8 mouse cellular contexts compared by ENCODE assay signal in genomic region chr6:42351776-42352485, GRCm38 (mm10). TPM values are rescaled to one million over a fixed set of nuclear protein-coding genes. Genes with fewer than 3 reads are reported as not detected.
A peak's percentile ranks its signal among the peaks of the same experiment; 100 is the strongest.
DNase-seq lines count a peak whose midpoint lies in the region; ATAC-seq lines count a peak whose summit lies in the region.

No protein-coding gene starts in this region.

- peak overlapping the region; percentile 84 for H3K4me2 ChIP-seq in embryonic facial prominence, embryonic 12.5 days (replicated peaks)
- peak overlapping the region; percentile 93 for H3K4me2 ChIP-seq in intestine, embryonic 16.5 days (ENCODE audit: low read depth, low read length)
- no peak overlapping the region; the same call in 1 of the 2 replicates for H3K4me2 ChIP-seq in forebrain, embryonic 14.5 days (ENCODE audit: low read length)

- no peak for ATAC-seq in embryonic facial prominence, embryonic 12.5 days (ENCODE audit: insufficient number of reproducible peaks, insufficient read depth, low FRiP score, low TSS enrichment)
- ATAC-seq in intestine, embryonic 16.5 days: no peak
- peak; percentile 13; the same call in 1 of the 2 replicates for ATAC-seq in megakaryocyte, adult 5-6 weeks (ENCODE audit: poor library complexity, severe bottlenecking)
- no peak for ATAC-seq in forebrain, embryonic 14.5 days

- no peaks in the 10 kb centered on the region for H3K27me3 ChIP-seq in embryonic facial prominence, embryonic 12.5 days
- H3K27me3 ChIP-seq in intestine, embryonic 16.5 days (replicated peaks; ENCODE audit: control insufficient read depth, insufficient read depth, low read length): no peaks in the 10 kb centered on the region
- H3K27me3 ChIP-seq in forebrain, embryonic 14.5 days (replicated peaks; ENCODE audit: control insufficient read depth, insufficient read depth, low read length): no peaks in the 10 kb centered on the region

- peaks cover 36% of the 10 kb centered on the region for H3K4me1 ChIP-seq in embryonic facial prominence, embryonic 12.5 days
- peaks cover 40% of the 10 kb centered on the region for H3K4me1 ChIP-seq in intestine, embryonic 16.5 days (ENCODE audit: control insufficient read depth, insufficient read depth, low read length)
- peaks cover 20% of the 10 kb centered on the region for H3K4me1 ChIP-seq in forebrain, embryonic 14.5 days (ENCODE audit: control insufficient read depth, insufficient read depth, low read length)

- H3K9me3 ChIP-seq in embryonic facial prominence, embryonic 12.5 days: no peaks in the 10 kb centered on the region
- no peaks in the 10 kb centered on the region for H3K9me3 ChIP-seq in intestine, embryonic 16.5 days (ENCODE audit: control insufficient read depth, low read length)
- no peaks in the 10 kb centered on the region for H3K9me3 ChIP-seq in forebrain, embryonic 14.5 days (replicated peaks; ENCODE audit: control insufficient read depth, low read length)

- peaks cover 41% of the 10 kb centered on the region for H3K36me3 ChIP-seq in embryonic facial prominence, embryonic 12.5 days
- H3K36me3 ChIP-seq in intestine, embryonic 16.5 days (ENCODE audit: control insufficient read depth, insufficient read depth, low read length): peaks cover 6% of the 10 kb centered on the region
- H3K36me3 ChIP-seq in forebrain, embryonic 14.5 days (ENCODE audit: control insufficient read depth, insufficient read depth, low read length): peaks cover 23% of the 10 kb centered on the region

- DNase-seq in heart, adult 18-20 months: peak; percentile 52 to 66
- no peak for DNase-seq in heart, adult 8-10 months (ENCODE audit: low spot score)
- no peak for DNase-seq in left cerebral cortex, postnatal 25 days (ENCODE audit: low spot score in 2 of 2)
- DNase-seq in left cerebral cortex, postnatal 36 days (ENCODE audit: low spot score in 2 of 2): no peak
- no peak for DNase-seq in forebrain, embryonic 14.5 days (ENCODE audit: low spot score)

- H3K9ac ChIP-seq in embryonic facial prominence, embryonic 12.5 days: no peak overlapping the region
- H3K9ac ChIP-seq in intestine, embryonic 16.5 days (ENCODE audit: low read depth, low read length): peak overlapping the region; percentile 91
- H3K9ac ChIP-seq in forebrain, embryonic 14.5 days (ENCODE audit: low read length): no peak overlapping the region

- H3K27ac ChIP-seq in embryonic facial prominence, embryonic 12.5 days: no peak overlapping the region
- H3K27ac ChIP-seq in intestine, embryonic 16.5 days (ENCODE audit: low read length): no peak overlapping the region
- no peak overlapping the region for H3K27ac ChIP-seq in forebrain, embryonic 14.5 days (ENCODE audit: low read depth, low read length)

- peak overlapping the region; percentile 73 for H3K4me3 ChIP-seq in embryonic facial prominence, embryonic 12.5 days
- peak overlapping the region; percentile 76 for H3K4me3 ChIP-seq in intestine, embryonic 16.5 days (ENCODE audit: low read length)
- no peak overlapping the region for H3K4me3 ChIP-seq in forebrain, embryonic 14.5 days (ENCODE audit: low read depth, low read length)

- intact Hi-C loops in left cerebral cortex, postnatal 25 days (cut with DNase I): no loop called here
- intact Hi-C loops in left cerebral cortex, postnatal 36 days (cut with DNase I): no loop called here

- WGBS in embryonic facial prominence, embryonic 12.5 days: 79% methylated on average over 7 of the region's 7 CpGs
- 65% methylated on average over 7 of the region's 7 CpGs for WGBS in intestine, embryonic 16.5 days
- WGBS in forebrain, embryonic 14.5 days: 86% methylated on average over 7 of the region's 7 CpGs

RNA-seq across cellular contexts. Expression of gene Zyx, which starts 2.5 kb away (rescaled TPM):
- 10 to 100 TPM; 50.2 to 51.8 TPM for total RNA-seq in heart, adult 18-20 months (2021)
- 10 to 100 TPM; 39.3 to 47.4 (median 44.6) TPM for total RNA-seq in heart, adult 8-10 months (2022)
- polyA plus RNA-seq in embryonic facial prominence, embryonic 12.5 days (2016; fragmentation: Nextera tagmentation; extraction: Ambion mirVana): 102 and 107 TPM in 2 replicates
- polyA plus RNA-seq in intestine, embryonic 16.5 days (2015; fragmentation: Nextera tagmentation; extraction: Ambion mirVana): 83.5 and 86.5 TPM in 2 replicates
- total RNA-seq in megakaryocyte, adult 5-6 weeks (2015): 411 and 420 TPM in 2 replicates
- total RNA-seq in megakaryocyte, adult 5-6 weeks (2017): 117 and 131 TPM in 2 replicates
- 10 to 100 TPM; 51.4 to 53.4 TPM for total RNA-seq in left cerebral cortex, postnatal 25 days (2021)
- 10 to 100 TPM; 49.4 to 60.8 TPM for total RNA-seq in left cerebral cortex, postnatal 36 days (2021)
- 34.8 and 41.0 TPM in 2 replicates for polyA plus RNA-seq in forebrain, embryonic 14.5 days (2014; fragmentation: Nextera tagmentation; extraction: Ambion mirVana)

RNA-seq across cellular contexts. Expression of gene Epha1, which starts 21.1 kb away (rescaled TPM):
- total RNA-seq in heart, adult 18-20 months (2021): under 1 TPM; 0.20 to 0.26 TPM
- total RNA-seq in heart, adult 8-10 months (2022): under 1 TPM; 0.19 to 0.37 (median 0.27) TPM
- polyA plus RNA-seq in embryonic facial prominence, embryonic 12.5 days (2016; fragmentation: Nextera tagmentation; extraction: Ambion mirVana): 4.7 and 7.2 TPM in 2 replicates
- polyA plus RNA-seq in intestine, embryonic 16.5 days (2015; fragmentation: Nextera tagmentation; extraction: Ambion mirVana): 10.0 and 11.3 TPM in 2 replicates
- not detected in 2 replicates for total RNA-seq in megakaryocyte, adult 5-6 weeks (2015)
- total RNA-seq in megakaryocyte, adult 5-6 weeks (2017): not detected in 2 replicates
- under 1 TPM; 0.21 to 0.27 TPM for total RNA-seq in left cerebral cortex, postnatal 25 days (2021)
- total RNA-seq in left cerebral cortex, postnatal 36 days (2021): under 1 TPM; 0.18 to 0.30 TPM
- 0.05 and 0.07 TPM in 2 replicates for polyA plus RNA-seq in forebrain, embryonic 14.5 days (2014; fragmentation: Nextera tagmentation; extraction: Ambion mirVana)

RNA-seq across cellular contexts. Expression of gene Fam131b, which starts 27.5 kb away (rescaled TPM):
- total RNA-seq in heart, adult 18-20 months (2021): under 1 TPM; 0.35 to 0.44 TPM
- total RNA-seq in heart, adult 8-10 months (2022): under 1 TPM; 0.44 to 0.82 (median 0.51) TPM
- 1.2 and 1.4 TPM in 2 replicates for polyA plus RNA-seq in embryonic facial prominence, embryonic 12.5 days (2016; fragmentation: Nextera tagmentation; extraction: Ambion mirVana)
- polyA plus RNA-seq in intestine, embryonic 16.5 days (2015; fragmentation: Nextera tagmentation; extraction: Ambion mirVana): 0.12 and 0.21 TPM in 2 replicates
- not detected in 2 replicates for total RNA-seq in megakaryocyte, adult 5-6 weeks (2015)
- total RNA-seq in megakaryocyte, adult 5-6 weeks (2017): not detected in 2 replicates
- 100 to 1,000 TPM; 118 to 121 TPM for total RNA-seq in left cerebral cortex, postnatal 25 days (2021)
- 100 to 1,000 TPM; 112 to 133 TPM for total RNA-seq in left cerebral cortex, postnatal 36 days (2021)
- 4.7 and 5.6 TPM in 2 replicates for polyA plus RNA-seq in forebrain, embryonic 14.5 days (2014; fragmentation: Nextera tagmentation; extraction: Ambion mirVana)

RNA-seq across cellular contexts. Expression of gene Tas2r143, which starts 48.1 kb away (rescaled TPM):
- total RNA-seq in heart, adult 18-20 months (2021): not detected
- not detected for total RNA-seq in heart, adult 8-10 months (2022)
- not detected in 2 replicates for polyA plus RNA-seq in embryonic facial prominence, embryonic 12.5 days (2016; fragmentation: Nextera tagmentation; extraction: Ambion mirVana)
- polyA plus RNA-seq in intestine, embryonic 16.5 days (2015; fragmentation: Nextera tagmentation; extraction: Ambion mirVana): not detected in 2 replicates
- 0.39 and 1.6 TPM in 2 replicates for total RNA-seq in megakaryocyte, adult 5-6 weeks (2015)
- 1.5 TPM in 1 of 2 replicates, not detected in the other for total RNA-seq in megakaryocyte, adult 5-6 weeks (2017)
- not detected for total RNA-seq in left cerebral cortex, postnatal 25 days (2021)
- total RNA-seq in left cerebral cortex, postnatal 36 days (2021): under 1 TPM in 1 of 2 experiments, not detected in 1; 0.48 TPM
- polyA plus RNA-seq in forebrain, embryonic 14.5 days (2014; fragmentation: Nextera tagmentation; extraction: Ambion mirVana): not detected in 2 replicates

RNA-seq across cellular contexts. Expression of gene Tas2r135, which starts 53.3 kb away (rescaled TPM):
- total RNA-seq in heart, adult 18-20 months (2021): not detected
- total RNA-seq in heart, adult 8-10 months (2022): under 1 TPM in 1 of 4 experiments, not detected in 3; 0.25 TPM
- not detected in 2 replicates for polyA plus RNA-seq in embryonic facial prominence, embryonic 12.5 days (2016; fragmentation: Nextera tagmentation; extraction: Ambion mirVana)
- polyA plus RNA-seq in intestine, embryonic 16.5 days (2015; fragmentation: Nextera tagmentation; extraction: Ambion mirVana): not detected in 2 replicates
- total RNA-seq in megakaryocyte, adult 5-6 weeks (2015): 0.25 and 0.59 TPM in 2 replicates
- total RNA-seq in megakaryocyte, adult 5-6 weeks (2017): not detected in 2 replicates
- total RNA-seq in left cerebral cortex, postnatal 25 days (2021): not detected
- total RNA-seq in left cerebral cortex, postnatal 36 days (2021): not detected
- not detected in 2 replicates for polyA plus RNA-seq in forebrain, embryonic 14.5 days (2014; fragmentation: Nextera tagmentation; extraction: Ambion mirVana)

Comparison
In these comparisons a context has a peak if more than half of its experiments do, and no peak if none do; other contexts are left out.
1. DNase-seq: peak in heart, adult 18-20 months (2 of 2); none in heart, adult 8-10 months (single experiment), left cerebral cortex, postnatal 25 days (0 of 2), left cerebral cortex, postnatal 36 days (0 of 2) and forebrain, embryonic 14.5 days (single experiment).
2. RNA of gene Fam131b, which starts 27.5 kb away (total RNA-seq): 112 to 133 TPM in left cerebral cortex, postnatal 36 days and 118 to 121 TPM in left cerebral cortex, postnatal 25 days; 0.44 to 0.82 TPM in heart, adult 8-10 months, 0.35 to 0.44 TPM in heart, adult 18-20 months and not detected in megakaryocyte, adult 5-6 weeks; every median in the first group is over 10 times any median in the second.